Mouse (Mus musculus) liver, postnatal 0 days (tissue): ENCODE results near the gene 4930579F01Rik. TPM values are rescaled to one million over a fixed set of nuclear protein-coding genes. Genes with fewer than 3 reads are reported as not detected.

Source experiments
- ATAC-seq: fragments of 200-750 bp; cut with Nextera tagmentation; 2 replicates; pipeline ENCODE4 v1.8.0; 2017; ENCODE audit warnings: mild to moderate bottlenecking, moderate library complexity
- DNase-seq: peaks from one replicate; pipeline ENCODE4 v3.0.0-alpha.2; 2016
- H3K27ac ChIP-seq: fragments of 300-500 bp; sonication (generic); 2 replicates; pipeline ENCODE4 v1.5.1; 2014; ENCODE audit warnings: antibody characterized with exemption, moderate library complexity, mild to moderate bottlenecking, low read depth
- H3K27me3 ChIP-seq: fragments of 300-500 bp; sonication (generic); 2 replicates; pipeline ENCODE4 v1.6.1; 2014; ENCODE audit warnings: low read length, control low read depth, mixed read lengths; ENCODE audit not compliant: insufficient read depth
- H3K36me3 ChIP-seq: fragments of 300-500 bp; sonication (generic); replicated peaks from 2 replicates; pipeline ENCODE4 v1.6.1; 2014; ENCODE audit warnings: mild to moderate bottlenecking, control low read depth, low read length, moderate library complexity, mixed read lengths; ENCODE audit not compliant: insufficient read depth
- H3K4me1 ChIP-seq: fragments of 300-500 bp; sonication (generic); 2 replicates; pipeline ENCODE4 v1.6.1; 2014; ENCODE audit warnings: antibody characterized with exemption, mild to moderate bottlenecking, control low read depth; ENCODE audit not compliant: insufficient read depth
- H3K4me2 ChIP-seq: fragments of 300-500 bp; sonication (generic); 2 replicates; pipeline ENCODE4 v1.6.1; 2014; ENCODE audit warnings: low read depth, mild to moderate bottlenecking, low read length, moderate library complexity, mixed read lengths
- H3K4me3 ChIP-seq: fragments of 300-500 bp; sonication (generic); 2 replicates; pipeline ENCODE4 v1.5.1; 2014; ENCODE audit warnings: low read depth, low read length
- H3K9ac ChIP-seq: fragments of 300-500 bp; sonication (generic); replicated peaks from 2 replicates; pipeline ENCODE4 v1.6.1; 2014; ENCODE audit warnings: mild to moderate bottlenecking, moderate library complexity
- H3K9me3 ChIP-seq: fragments of 300-500 bp; sonication (generic); 2 replicates; pipeline ENCODE4 v1.6.1; 2016; ENCODE audit warnings: mild to moderate bottlenecking, control low read depth, low read length, mixed read lengths
- CTCF ChIP-seq: sonication (generic); IDR thresholded peaks from 2 replicates; pipeline ENCODE4 v1.5.1; 2016; ENCODE audit warnings: antibody characterized with exemption, low read depth
- EP300 ChIP-seq: IDR thresholded peaks from 2 replicates; pipeline ENCODE4 v1.6.1; 2016; ENCODE audit warnings: antibody characterized with exemption, low read depth, mild to moderate bottlenecking
- WGBS: fragments of 180-500 bp; shearing (Covaris S2); extraction: QIAGEN DNeasy Blood & Tissue Kit; methylation state at CpG from one replicate; pipeline ENCODE4 v1.1.7; 2014; ENCODE audit not compliant: insufficient replicate concordance; 5-methylcytosine and 5-hydroxymethylcytosine counted together
- polyA plus RNA-seq: library from polyadenylated mRNA; unstranded; fragments of >200 nt; fragmentation: Nextera tagmentation; extraction: Ambion mirVana; gene quantifications from 2 replicates; pipeline ENCODE4 v1.2.1, GENCODE M21; 2015

The 4930579F01Rik gene
- polyA plus RNA-seq, 1 experiment from 2014 or later, result not detected

DNA sequence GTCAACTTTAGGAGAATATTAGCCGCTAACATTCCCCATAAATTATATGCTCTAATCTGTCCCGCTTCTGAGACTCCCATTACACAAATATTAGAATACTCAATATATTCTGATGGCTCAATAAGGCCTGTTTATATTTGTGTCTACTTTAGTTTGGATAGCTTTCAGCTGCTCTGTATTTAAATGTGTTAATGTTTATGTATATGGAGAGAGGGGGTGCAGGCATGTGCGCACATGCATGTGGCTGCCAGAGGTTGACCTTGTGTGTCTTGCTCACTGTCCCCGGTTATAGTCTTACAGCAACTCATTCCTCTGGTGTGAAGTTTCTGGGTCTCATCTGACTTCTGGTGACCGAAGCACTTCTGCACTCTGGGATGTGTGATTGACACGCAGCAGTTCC, 18.1 kb downstream of the 4930579F01Rik start:
- no peak for DNase-seq
- 75% methylated on average over 6 of the region's 6 CpGs for WGBS

DNA sequence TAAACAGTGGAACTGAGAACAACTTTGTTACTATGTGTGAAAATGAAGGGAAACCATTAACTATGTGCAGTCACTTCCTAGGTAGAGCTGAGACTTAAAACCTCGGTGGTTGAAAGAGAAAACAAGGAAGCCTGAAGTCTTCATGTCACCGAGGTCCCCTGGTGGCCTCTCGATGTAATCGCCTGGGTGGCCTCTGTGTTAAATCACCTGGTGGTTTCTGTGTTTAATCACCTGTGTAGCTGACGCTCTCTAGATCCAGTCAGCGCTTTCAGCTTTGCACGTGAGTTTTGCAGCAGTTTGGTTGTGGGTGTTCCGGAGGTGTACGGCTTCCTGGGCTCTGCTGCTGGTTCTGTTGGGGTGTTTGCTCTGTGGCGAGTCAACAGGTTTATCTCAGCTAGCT, 20.3 kb downstream of the 4930579F01Rik start:
- H3K27me3 ChIP-seq, result no peaks in the 10 kb centered on the region
- H3K9me3 ChIP-seq, result no peaks in the 10 kb centered on the region
- no peak overlapping the region for H3K4me3 ChIP-seq
- H3K4me1 ChIP-seq, result no peaks in the 10 kb centered on the region
- no peak for ATAC-seq
- no peaks in the 10 kb centered on the region for H3K36me3 ChIP-seq
- no peak for DNase-seq
- H3K27ac ChIP-seq, result no peak overlapping the region
- no peak overlapping the region for H3K4me2 ChIP-seq
- TF ChIP-seq CTCF, result no peak
- TF ChIP-seq EP300, result no peak
- 76% methylated on average over 10 of the region's 10 CpGs for WGBS
- H3K9ac ChIP-seq, result no peak overlapping the region

More for the DNA sequence above, 18.1 kb downstream of the 4930579F01Rik start:
- Histone ChIP-seq H3K9ac (no peak overlapping the region), H3K4me3 (no peak overlapping the region), H3K4me2 (no peak overlapping the region), H3K27ac (no peak overlapping the region), H3K36me3 (no peaks in the 10 kb centered on the region), H3K9me3 (no peaks in the 10 kb centered on the region), H3K4me1 (no peaks in the 10 kb centered on the region), H3K27me3 (no peaks in the 10 kb centered on the region)
- ATAC-seq, result no peak
- TF ChIP-seq EP300, result no peak
- no peak for TF ChIP-seq CTCF

- no peak overlapping the region for H3K4me2 ChIP-seq
- H3K4me3 ChIP-seq, result no peak overlapping the region
- no peak for ATAC-seq
- no peak overlapping the region for H3K9ac ChIP-seq
- no peaks in the 10 kb centered on the region for H3K9me3 ChIP-seq
- no peaks in the 10 kb centered on the region for H3K36me3 ChIP-seq
- H3K27ac ChIP-seq, result no peak overlapping the region
- TF ChIP-seq CTCF (no peak), EP300 (no peak)
- DNase-seq, result no peak
- no peaks in the 10 kb centered on the region for H3K27me3 ChIP-seq
- WGBS, result 55% methylated on average over 4 of the region's 4 CpGs
- no peaks in the 10 kb centered on the region for H3K4me1 ChIP-seq
Measured at GRCm38 (mm10) chr3:138162553-138163183, 31.0 kb downstream of the 4930579F01Rik start.

DNA sequence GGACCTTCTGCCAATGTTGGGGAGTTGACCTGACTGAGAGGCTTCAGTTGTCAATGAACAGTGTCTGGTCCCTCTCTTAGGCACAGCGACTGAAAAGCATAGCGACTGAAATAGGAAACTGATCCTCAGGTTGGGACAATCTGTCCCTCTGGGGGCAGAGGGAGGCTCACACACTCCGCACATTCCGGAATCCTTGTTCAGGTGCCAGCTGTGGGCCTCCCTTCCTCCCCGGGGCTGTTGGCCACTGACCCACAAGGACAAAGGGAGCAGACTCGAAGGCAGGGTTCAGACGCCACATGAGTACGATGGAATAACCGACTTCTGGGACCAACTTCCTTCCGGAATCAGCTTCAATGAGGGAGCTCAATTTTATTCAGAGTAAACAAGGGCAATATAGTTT, 32.0 kb downstream of the 4930579F01Rik start:
- no peaks in the 10 kb centered on the region for H3K9me3 ChIP-seq
- 84% methylated on average over 10 of the region's 10 CpGs for WGBS
- ATAC-seq (no peak), DNase-seq (no peak)
- peaks cover 2% of the 10 kb centered on the region; the same call in 1 of the 2 replicates for H3K36me3 ChIP-seq
- TF ChIP-seq CTCF (no peak), EP300 (no peak)
- H3K9ac ChIP-seq, result no peak overlapping the region
- H3K4me3 ChIP-seq, result no peak overlapping the region
- no peak overlapping the region for H3K27ac ChIP-seq
- no peaks in the 10 kb centered on the region for H3K27me3 ChIP-seq
- H3K4me2 ChIP-seq, result no peak overlapping the region
- no peaks in the 10 kb centered on the region for H3K4me1 ChIP-seq

- no peaks in the 10 kb centered on the region for H3K27me3 ChIP-seq
- TF ChIP-seq CTCF, result no peak
- TF ChIP-seq EP300, result no peak
- ATAC-seq, result no peak
- no peak overlapping the region for H3K4me2 ChIP-seq
- H3K4me3 ChIP-seq, result no peak overlapping the region
- no peak for DNase-seq
- 86% methylated on average over 10 of the region's 10 CpGs for WGBS
- no peaks in the 10 kb centered on the region for H3K4me1 ChIP-seq
- H3K9ac ChIP-seq, result no peak overlapping the region
- H3K27ac ChIP-seq, result no peak overlapping the region
- H3K36me3 ChIP-seq, result peaks cover 14% of the 10 kb centered on the region
- no peaks in the 10 kb centered on the region for H3K9me3 ChIP-seq
Measured at GRCm38 (mm10) chr3:138156651-138157050, 37.0 kb downstream of the 4930579F01Rik start.

DNA sequence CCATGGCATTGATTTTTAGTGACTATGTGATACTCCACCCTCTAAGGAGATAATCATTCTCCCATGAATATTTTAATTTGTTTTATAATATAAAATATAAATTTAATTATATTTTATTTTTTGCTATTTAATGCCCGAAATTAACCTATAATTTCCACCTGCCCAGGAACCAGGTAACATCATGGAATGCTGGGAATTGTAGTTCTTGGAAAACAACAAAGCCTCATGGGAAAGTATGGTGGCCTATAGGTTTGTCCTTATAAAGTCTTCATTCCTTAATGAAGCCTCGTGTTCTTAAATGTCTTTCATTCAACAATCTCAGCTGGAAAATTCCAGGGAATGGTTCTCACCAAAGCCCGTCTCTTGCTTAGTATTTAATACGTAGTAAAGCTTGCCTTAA, 38.6 kb downstream of the 4930579F01Rik start:
- ATAC-seq, result no peak
- no peaks in the 10 kb centered on the region for H3K27me3 ChIP-seq
- no peaks in the 10 kb centered on the region for H3K9me3 ChIP-seq
- DNase-seq, result no peak
- H3K4me3 ChIP-seq, result no peak overlapping the region
- H3K9ac ChIP-seq, result no peak overlapping the region
- no peaks in the 10 kb centered on the region for H3K4me1 ChIP-seq
- H3K27ac ChIP-seq, result no peak overlapping the region
- H3K4me2 ChIP-seq, result no peak overlapping the region
- 79% methylated on average over 4 of the region's 4 CpGs for WGBS
- H3K36me3 ChIP-seq, result peaks cover 14% of the 10 kb centered on the region
- TF ChIP-seq EP300, result no peak
- TF ChIP-seq CTCF, result no peak

GRCm38 (mm10) chr3:138148811-138149210, 44.8 kb downstream of the 4930579F01Rik start:
- peaks cover 4% of the 10 kb centered on the region for H3K36me3 ChIP-seq
- no peak overlapping the region for H3K9ac ChIP-seq
- H3K4me2 ChIP-seq, result no peak overlapping the region
- no peak for DNase-seq
- H3K4me1 ChIP-seq, result no peaks in the 10 kb centered on the region
- no peaks in the 10 kb centered on the region for H3K9me3 ChIP-seq
- TF ChIP-seq EP300 (no peak), CTCF (0 out of 2 replicates have a peak, but pooled peaks have one; percentile 9)
- H3K4me3 ChIP-seq, result no peak overlapping the region
- H3K27me3 ChIP-seq, result no peaks in the 10 kb centered on the region
- no peak for ATAC-seq
- WGBS, result 88% methylated on average over 2 of the region's 2 CpGs
- no peak overlapping the region for H3K27ac ChIP-seq
